Mouse (Mus musculus) layer of hippocampus, adult 18-20 months (tissue): Measurements from ENCODE around the gene Ajap1. TPM values are rescaled to one million over a fixed set of nuclear protein-coding genes. Genes with fewer than 3 reads are reported as not detected.

Source experiments
- DNase-seq, 2 experiments: peaks; one replicate each; pipeline ENCODE4 v3.0.0; 2022; ENCODE audit warnings: low spot score in 2 of 2
- long read RNA-seq: library from polyadenylated mRNA; stranded (forward); transcript quantifications from one replicate; pipeline ENCODE4 v2.0.0, GENCODE M21; 2021
- total RNA-seq, 2 experiments: library from RNA; stranded (reverse); gene quantifications; 2 replicates each; pipeline ENCODE4 v1.2.3; 2021

Gene Ajap1
- 10 to 100 TPM; 50.4 to 50.9 TPM for total RNA-seq
- long read RNA-seq, transcript Ajap1-201 (6 exons, 3,048 nt): major isoform, 126 of 136 reads
- long read RNA-seq, partial matches to known transcripts: 6 of 136 reads
- long read RNA-seq, other reads (novel, unspliced or antisense): 4 of 136 reads

- DNase-seq: peak; percentile 79 to 85
Measured at GRCm38 (mm10) chr4:153482459-153483338, at the start of gene Ajap1. Ajap1 (minus strand) TSS chr4:153482811.

DNA sequence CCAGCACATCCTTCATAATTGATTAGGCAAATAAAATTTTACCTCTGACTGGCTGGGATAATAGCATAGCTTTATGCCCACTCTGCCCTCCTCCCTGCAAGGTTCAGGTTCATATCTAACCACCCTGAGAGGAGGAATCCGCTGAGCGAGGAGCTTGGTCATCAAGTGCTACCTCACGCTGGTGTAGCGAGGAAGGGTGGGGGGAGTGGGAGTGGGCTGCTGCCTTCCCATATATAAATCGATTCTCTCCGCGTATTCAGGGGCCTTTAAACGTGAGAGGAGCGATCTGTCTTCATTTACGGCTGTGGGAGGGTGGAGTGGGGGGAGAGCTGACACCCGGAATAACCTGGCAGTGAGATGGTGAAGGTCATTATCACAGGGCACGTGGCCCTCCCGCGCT is 47.9 kb upstream of the Ajap1 start:
- DNase-seq: no peak

- DNase-seq: no peak
Measured at GRCm38 (mm10) chr4:153521601-153522000, 39.0 kb upstream of the Ajap1 start.

DNA sequence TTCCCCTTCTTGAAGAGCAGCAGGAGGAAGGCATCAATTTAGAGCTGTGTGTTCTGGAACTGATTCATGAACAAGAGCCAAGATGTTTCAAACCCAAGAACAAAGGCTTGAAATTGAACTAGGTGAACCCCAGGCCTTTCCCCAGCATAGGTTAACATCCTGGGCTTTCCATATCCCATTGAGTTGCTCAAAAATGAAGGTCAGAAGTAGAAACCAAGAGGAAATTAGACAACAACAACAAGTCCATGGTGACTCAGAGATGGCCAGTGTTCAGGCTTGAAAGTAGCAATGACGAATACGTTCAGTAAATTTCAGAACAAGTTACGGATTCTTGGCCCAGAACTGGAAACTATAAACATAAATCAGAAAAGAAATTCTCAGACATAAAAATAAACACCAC is 37.3 kb upstream of the Ajap1 start:
- no peak for DNase-seq

DNA sequence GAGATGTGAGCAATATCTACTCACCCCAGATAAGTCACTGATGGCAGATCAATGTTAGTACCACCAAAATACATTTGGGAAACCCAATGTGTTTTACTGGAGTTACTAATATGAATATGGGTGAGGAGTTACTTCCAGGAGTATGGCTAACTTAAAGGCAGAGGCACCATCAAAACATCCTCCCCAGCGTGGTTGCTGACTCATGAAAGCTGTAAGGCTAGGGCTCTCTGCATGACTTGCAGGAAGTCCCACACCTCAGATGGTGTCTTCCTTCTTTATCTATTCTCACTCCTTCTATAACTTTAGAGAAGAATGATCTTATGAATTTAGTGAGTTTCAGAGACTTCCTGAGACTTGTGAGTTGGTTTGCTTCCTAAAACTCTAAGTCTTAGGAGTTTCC is 36.7 kb upstream of the Ajap1 start:
- no peak for DNase-seq

DNA sequence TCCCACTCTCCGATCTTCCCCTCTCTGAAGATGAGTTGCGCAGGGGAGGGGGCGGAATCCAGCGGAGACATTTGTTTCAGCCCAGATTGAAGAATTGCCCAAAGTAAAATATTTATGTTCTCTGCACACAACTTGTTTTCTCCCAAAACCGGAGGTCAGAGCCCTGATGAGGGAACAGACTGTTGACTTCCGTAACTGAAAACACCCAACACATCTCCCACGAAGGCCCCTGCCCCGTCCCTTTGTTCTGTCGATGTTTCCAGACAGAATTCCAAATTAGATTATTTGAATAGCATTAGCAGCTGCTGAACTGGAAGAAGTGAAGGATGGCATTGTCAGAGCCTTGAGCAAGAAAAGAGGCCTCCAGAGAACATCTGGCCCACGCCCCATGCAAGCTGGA is 33.2 kb upstream of the Ajap1 start:
- no peak for DNase-seq

- no peak for DNase-seq
Measured at GRCm38 (mm10) chr4:153514071-153514470, 31.5 kb upstream of the Ajap1 start.

DNA sequence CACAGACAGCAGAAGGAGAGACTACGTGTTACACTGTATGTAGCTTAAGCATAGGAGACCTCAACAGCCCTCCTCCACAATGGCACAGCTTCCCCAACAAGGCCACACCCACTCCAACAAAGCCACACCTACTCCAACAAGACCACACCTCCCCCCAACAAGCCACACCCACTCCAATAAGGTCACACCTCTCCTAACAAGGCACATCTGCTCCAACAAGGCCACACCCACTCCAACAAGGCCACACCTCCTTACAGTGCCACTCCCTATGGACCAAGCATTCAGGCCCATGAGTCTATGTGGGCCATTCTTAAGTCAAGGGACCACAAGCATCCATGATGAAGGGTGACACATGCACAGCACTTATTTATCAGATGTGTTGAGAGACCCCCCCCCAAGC is 28.9 kb upstream of the Ajap1 start:
- no peak for DNase-seq

GRCm38 (mm10) chr4:153501936-153502335 is 19.3 kb upstream of the Ajap1 start:
- DNase-seq: no peak

GRCm38 (mm10) chr4:153492444-153492843 is 9.8 kb upstream of the Ajap1 start:
- no peak for DNase-seq

DNA sequence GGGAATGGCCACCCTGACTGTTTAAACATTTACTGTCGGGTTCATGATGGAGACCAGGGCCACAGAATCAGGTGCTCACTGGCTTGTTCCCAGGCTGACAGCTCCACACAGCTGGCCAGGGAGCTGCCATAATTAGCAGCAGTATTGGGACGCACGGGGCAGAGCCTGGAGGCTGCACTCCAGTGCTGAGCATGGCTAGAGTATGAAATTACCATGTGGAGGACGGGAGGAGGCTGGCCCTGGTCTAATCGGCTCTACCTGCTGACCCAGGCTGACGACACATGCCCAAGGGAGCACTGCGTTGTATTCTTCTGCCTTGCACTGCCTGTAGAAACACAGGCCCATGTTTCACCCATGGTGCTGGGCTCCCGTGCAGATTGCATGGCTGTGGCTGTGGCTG is 6.5 kb upstream of the Ajap1 start:
- DNase-seq: no peak

- no peak for DNase-seq
Measured at GRCm38 (mm10) chr4:153485913-153486312, 3.3 kb upstream of the Ajap1 start.

GRCm38 (mm10) chr4:153484392-153484791 is 1.8 kb upstream of the Ajap1 start:
- peak; percentile 70 to 86 for DNase-seq

DNA sequence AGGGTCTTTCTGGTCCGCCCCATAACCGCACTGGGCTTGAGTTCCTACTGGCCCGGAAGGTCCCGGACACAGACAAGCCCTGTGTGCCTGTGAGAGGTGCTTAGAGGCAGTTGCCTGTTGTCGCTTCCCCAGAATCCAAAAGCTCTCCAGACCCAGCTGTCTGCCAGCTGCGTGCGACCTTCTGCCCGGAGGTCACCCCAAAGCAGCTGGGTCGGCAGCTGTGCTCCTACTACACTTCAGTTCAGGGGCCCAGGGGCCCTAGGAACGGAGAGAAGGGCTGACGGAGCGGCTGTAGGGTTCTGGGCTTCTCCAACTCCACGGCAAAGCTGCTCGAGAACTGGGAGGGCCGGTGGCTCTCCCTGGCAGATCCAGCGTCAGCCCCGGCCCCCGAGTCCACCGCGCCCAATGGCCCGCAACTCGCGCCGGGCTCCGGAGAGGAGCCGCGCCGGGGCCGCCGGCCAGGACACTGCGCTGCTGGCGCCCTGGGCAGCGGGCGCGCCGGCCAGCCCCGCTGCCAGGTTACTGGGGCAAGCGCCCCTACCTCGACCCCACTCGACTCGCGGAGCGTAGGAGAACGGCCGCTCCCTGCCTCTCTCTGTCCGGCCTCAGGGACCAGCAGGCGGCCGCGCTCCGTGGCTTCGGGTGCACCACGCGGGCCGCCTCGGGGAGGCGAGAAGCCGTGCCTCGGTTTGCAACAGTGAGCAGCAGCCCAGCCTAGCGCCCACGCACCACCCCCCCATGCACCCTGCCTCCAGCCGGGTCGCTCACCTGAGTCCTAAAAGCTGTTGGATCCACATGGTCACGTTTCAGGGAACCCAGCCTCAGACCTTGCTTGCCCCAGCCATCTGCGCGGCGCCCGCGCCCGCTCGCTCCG is 1.0 kb downstream of the Ajap1 start:
- DNase-seq: peak in 1 of 2 experiments; percentile 26

GRCm38 (mm10) chr4:153480551-153481262 is 1.9 kb downstream of the Ajap1 start:
- DNase-seq: peak; percentile 73 to 86

DNA sequence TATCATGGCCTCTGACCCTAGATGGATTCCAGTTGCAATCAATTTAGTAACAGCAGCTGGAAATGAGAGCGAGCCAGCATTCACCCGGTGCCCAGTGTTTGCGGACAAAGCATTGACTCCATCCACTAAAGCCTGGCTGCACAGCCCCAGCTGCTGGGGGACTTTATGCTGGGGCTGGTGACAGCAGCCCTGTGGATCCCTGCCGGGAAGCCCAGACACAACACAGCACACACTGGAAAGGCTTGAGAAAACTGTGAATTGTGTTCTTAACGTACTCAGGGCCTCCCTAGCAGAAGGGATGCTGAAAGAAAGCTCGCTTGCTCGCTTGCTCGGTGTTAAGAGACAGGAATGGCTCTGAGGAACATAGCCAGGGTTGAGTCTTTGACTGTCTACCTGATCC is 3.5 kb downstream of the Ajap1 start:
- DNase-seq: peak in 1 of 2 experiments; percentile 19

DNA sequence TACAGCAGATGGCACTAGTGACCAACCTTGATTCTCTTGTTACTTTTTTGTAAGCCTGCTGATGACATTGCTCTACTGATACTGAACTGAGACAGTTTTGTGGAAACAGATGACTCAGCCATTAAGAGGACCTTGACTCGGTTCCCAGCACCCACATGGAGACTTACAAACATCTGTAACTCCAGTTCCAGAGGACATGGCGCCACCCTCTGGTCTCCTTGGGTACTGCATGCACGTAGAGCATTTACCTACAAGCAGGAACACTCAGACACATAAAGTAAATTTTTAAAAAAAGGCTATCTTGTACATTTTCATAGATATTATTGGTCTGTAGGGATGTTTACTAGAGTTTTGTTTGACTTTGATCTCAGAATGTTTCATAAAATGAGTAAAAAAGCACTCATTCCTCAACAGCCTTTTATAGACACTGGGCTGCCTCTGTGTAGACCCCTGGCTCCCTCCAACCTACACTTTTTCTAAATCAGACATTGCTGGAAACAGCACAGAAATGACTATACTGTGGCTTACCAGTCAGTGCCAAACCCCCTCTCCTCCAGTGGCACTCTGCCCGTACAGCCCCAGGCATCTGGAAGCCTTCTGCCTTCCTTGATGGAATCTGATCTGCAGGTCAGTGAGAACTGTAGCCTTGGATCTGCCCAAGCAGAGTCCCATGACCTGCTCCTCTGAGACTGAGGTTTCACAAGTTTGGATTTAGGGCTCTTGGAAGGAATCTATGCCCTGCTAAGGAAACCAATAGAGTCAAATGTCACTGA is 8.9 kb downstream of the Ajap1 start:
- no peak for DNase-seq

DNA sequence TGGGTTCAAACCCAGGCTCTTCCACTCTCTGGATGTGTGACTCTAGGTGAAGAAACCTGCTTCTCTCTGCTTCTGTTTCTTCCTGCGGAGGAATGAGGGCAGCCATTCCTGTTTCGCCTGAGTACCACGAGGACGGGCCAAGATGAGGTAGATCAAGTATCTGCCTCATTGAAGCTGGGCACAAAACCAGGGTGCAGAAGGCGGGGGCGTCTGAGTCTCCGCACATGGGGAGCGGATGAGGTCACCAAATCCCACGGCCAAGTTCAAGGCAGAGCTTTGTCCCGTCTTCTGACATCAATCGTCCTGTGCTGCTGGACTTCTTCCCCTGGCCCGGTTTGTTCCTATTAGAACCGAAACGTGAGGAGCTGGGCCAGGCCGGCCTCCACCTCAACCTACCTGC is 12.9 kb downstream of the Ajap1 start:
- no peak for DNase-seq

- peak; percentile 48 to 72 for DNase-seq
Measured at GRCm38 (mm10) chr4:153459934-153460333, 22.7 kb downstream of the Ajap1 start.

- peak; percentile 26 to 57 for DNase-seq
Measured at GRCm38 (mm10) chr4:153459503-153459902, 23.1 kb downstream of the Ajap1 start.
